Mouse (Mus musculus) hematopoietic stem cell, adult 5-6 weeks (primary cell): Measurements from ENCODE around the gene Echs1. TPM values are rescaled to one million over a fixed set of nuclear protein-coding genes. Genes with fewer than 3 reads are reported as not detected.

Experiments
- ATAC-seq, 2 experiments: fragments of 125-278 bp in 1 of 2; replicated peaks in 1 of 2; 2 replicates each; pipeline ENCODE4 v1.8.0; 2016 to 2017; ENCODE audit warnings: inconsistent platforms in 2 of 2, mild to moderate bottlenecking in 2 of 2, moderate number of reproducible peaks in 2 of 2, low read depth in 1 of 2, moderate TSS enrichment in 1 of 2; ENCODE audit not compliant: low FRiP score in 2 of 2, poor library complexity in 2 of 2, severe bottlenecking in 2 of 2, insufficient read depth in 1 of 2, low TSS enrichment in 1 of 2
- total RNA-seq: library from RNA; stranded (forward); fragments of 172-1452, 232-1000 nt; gene quantifications from 2 replicates; pipeline ENCODE4 v1.2.3, GENCODE M21; 2017

Gene Echs1
- total RNA-seq = 65.3 and 85.7 TPM in 2 replicates

DNA sequence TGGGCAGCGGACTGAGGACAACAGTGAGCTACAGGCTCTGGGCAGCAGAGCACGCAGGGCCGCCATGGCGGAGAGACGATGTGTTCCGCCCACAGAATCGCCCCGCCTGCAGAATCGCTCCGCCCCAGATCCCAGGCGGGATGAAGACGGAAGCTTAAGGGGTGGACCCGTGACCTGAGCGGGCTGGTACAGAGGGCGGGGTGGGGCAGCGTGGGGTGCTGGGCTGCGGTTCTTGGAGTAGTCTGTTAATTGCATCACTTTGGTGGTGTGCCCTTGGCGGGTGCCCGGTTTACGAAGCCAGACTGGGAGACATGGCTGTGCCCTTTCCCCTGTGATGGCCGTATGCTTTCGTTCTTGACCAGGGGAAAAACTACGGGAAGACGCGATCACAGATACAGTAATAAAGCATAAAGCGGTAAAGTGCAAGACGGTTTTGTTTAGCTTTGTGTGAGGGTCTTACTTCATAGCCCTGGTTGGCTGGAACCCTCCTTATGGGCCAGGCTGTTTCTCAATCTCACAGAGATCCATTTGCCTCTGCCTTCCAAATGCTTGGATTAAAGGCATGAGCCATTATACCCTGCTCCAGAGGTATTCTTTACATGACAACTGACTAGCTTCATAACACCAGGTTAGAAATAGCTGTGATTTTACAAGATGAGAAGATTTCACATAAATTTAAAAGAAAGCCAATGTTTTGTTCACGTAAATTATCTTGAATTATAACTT is at the start of gene Echs1:
Gene Echs1 (minus strand): TSS at position 148 of the 726 bp plus-strand sequence.
- ATAC-seq = peak; percentile 99 to 100

GRCm38 (mm10) chr7:140164664-140165063 is 48.4 kb upstream of the Echs1 start, which contains the start of gene Olfr522:
Olfr522 (minus strand) TSS chr7:140164764.
- ATAC-seq = no peak

DNA sequence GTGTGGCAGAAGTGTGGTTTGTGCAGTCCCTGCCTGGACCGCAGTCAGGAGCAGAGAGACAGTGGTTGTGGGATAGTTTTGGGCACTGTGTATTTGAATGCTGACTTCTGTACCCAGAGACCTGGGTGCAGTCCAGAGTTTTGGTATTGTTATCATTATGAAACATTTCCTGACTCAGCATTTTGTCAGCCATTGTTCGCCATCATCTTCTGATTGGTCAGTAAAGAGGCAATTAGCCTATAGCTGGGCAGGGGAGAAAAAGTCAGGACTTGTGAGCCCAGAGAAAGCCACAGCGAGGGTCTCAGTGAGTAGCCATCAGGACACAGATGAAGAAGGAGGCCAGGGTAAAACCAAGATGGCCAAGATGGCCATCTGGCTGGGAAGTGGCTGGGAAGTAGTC is 44.1 kb upstream of the Echs1 start:
- no peak for ATAC-seq

- ATAC-seq = no peak
These were observed 38.1 kb upstream of the Echs1 start, which contains the start of gene Sprn for GRCm38 (mm10) chr7:140154218-140154927. Sprn (minus strand) TSS chr7:140154877.

DNA sequence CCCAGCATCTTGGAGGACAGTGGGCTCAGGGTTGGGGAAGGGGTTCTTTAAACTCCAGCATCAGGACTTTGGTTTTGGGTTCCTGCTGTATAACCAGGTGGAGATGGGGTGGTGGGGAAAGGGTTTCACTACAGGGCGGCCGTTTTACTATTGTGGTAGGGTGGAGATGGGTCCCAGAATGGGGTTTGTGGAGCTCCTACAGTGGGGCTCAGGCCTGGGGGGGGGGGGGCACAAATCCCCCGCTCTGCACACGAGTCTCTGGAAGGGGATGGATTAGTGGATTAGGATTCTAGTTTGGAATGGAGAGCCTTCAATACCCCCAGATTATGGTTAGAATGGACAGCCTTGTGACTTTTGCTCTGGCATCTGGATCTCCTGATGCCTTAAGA is 37.5 kb upstream of the Echs1 start:
- ATAC-seq = no peak

DNA sequence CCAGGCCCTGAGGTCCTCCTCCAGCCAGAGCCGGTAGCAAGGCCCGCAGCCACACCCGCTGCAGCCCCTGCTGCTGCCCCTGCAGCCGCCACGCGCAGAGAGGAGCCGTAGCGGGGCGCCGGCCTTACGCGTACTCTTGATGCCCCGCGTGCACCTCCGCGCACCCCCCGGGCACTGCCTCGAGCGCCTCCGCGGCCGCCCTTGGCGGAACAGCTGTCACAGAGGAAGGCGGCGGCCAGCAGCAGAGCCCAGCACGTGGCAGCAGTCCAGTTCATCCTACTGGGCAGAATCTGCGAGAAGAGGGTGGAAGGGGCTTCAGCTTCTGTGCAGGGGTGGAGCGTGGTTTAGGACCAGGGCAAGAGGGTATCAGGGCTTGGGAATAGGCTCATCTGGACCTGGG is 37.1 kb upstream of the Echs1 start:
- ATAC-seq = peak; percentile 29 to 40; a peak in 2 of 4 replicates

DNA sequence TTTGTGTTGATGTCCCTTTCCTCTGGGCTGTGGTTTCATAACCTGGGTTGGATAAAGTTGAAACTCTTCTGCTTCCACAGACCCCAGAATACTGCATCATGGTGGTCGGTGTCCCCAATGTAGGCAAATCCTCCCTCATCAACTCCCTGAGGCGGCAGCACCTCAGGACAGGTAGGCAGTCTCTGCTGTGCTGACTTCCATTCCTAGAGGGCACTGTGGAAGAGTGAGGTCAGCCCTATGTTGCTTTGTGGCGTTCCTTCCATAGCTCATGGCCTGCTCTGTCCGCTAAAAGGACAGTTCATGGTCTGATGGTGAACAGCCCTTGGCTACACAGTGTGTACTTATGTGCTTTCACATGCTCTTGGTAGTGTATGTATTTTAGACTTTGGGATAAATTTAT is 28.3 kb upstream of the Echs1 start:
- ATAC-seq = no peak

GRCm38 (mm10) chr7:140141350-140141749 is 25.1 kb upstream of the Echs1 start:
- ATAC-seq = peak; percentile 63 to 65

- ATAC-seq = no peak
These were observed 21.7 kb upstream of the Echs1 start for GRCm38 (mm10) chr7:140138021-140138310.

- ATAC-seq = peak; percentile 69 to 80
These were observed 21.1 kb upstream of the Echs1 start, which contains the start of gene Mtg1 for GRCm38 (mm10) chr7:140137135-140138020. Mtg1 (plus strand) TSS chr7:140137564.

DNA sequence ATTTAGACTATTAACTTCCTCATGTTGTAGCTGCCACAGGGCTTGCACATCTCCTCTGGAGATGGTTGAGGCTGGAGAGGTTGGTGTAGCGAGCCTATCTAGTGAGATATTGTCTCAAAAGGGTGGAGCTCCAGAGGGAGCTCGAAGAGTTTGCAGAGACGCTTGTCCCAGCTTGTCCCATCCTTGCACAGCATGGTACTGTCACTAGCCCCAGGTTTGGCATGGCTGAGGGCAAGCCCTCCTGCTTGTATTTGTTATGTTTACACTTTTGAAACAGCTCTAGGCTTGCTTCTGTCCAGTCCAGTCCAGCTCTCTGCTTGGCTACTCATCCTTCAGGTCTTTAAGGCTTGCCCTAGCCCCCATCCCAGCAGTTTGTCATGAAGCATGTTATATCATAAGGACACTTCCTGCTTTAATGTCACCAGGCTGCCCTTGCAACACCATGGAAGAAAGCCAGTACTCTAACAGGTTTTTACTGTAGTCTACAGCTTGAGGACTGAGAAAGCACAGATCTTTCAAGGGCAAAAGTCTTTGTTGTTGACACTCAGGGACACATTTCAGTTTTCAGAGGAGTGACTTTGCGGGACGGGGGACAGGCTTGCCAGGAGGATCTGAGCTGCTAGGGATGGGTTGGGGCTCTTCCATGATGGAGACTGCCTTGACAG is 19.0 kb upstream of the Echs1 start:
- no peak for ATAC-seq

DNA sequence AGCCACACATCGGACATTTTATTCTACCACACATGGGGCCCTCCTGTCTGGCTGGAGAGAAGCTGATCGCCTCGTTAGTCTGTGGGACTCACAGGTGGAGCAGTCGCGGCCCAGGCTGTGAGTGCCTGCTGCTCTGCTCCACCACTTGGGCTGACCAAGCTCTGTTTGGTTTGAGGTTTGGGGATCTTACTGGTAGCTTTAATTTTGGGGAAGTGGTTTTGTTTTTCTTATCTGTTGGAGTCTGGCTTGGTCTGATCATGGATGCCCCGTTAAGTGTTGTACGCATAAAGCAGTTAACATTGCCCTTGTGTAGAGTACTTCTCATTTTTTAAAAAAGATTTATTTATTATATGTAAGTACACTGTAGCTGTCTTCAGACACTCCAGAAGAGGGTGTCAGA is 17.8 kb upstream of the Echs1 start:
- peak; percentile 67 to 74 for ATAC-seq

DNA sequence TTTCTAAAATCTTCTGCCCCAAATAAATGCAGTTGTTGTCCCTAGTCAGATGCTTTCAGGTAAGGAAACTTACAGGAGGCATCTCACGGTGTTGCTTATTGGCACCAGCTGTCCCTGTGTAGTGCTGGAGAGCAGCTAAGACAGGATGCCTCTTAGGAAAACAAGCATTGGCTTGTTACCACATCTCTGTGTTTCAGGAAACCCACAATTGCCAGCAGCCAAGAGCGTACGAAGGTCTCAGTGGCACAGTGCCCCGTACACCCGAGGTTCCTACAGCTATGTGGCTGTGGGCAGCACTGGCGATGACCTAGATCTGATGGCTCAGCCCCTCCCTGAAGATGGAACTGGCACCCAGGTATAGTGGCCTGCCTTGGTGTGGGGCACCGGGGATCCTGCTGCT is 15.9 kb upstream of the Echs1 start:
- peak; percentile 71 to 72 for ATAC-seq

- ATAC-seq = no peak
These were observed 11.6 kb upstream of the Echs1 start for GRCm38 (mm10) chr7:140127911-140128310.

DNA sequence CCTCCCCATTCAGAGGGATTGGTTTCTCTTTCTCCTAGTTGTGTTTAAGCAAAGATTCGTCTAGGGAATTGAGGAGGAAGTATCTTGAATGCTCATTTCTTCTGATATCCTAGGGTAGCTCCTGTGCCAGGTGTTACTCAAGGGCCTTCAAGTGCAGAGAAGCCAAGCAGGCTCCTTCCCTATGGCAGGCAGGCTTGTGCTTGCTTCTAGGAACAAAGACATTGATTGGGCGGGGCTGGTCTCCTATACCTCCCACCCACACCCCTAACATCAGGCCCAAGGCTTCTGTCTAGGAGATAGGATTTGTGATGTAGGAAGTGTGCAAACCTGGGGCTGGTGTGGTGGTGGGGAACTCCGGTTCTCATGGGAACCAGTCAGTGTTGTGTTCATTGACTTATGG is 10.7 kb upstream of the Echs1 start:
- ATAC-seq = no peak

DNA sequence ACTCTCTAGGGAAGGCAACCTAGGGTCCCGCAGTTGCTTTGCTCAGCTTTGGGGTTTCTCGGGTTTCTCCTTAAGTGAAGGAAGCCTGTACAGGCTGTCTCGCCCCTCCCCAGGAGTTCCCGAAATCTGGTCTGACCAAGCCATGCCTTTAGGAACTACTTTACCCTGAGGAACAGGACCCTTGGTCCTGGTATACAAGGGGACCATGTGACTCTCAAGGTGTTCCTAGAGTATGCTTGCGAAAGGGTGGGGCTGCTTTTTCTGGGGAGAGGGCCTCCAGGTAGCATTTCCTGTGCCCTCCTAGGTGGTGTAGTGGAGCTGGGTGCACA is 9.7 kb upstream of the Echs1 start:
- no peak for ATAC-seq

DNA sequence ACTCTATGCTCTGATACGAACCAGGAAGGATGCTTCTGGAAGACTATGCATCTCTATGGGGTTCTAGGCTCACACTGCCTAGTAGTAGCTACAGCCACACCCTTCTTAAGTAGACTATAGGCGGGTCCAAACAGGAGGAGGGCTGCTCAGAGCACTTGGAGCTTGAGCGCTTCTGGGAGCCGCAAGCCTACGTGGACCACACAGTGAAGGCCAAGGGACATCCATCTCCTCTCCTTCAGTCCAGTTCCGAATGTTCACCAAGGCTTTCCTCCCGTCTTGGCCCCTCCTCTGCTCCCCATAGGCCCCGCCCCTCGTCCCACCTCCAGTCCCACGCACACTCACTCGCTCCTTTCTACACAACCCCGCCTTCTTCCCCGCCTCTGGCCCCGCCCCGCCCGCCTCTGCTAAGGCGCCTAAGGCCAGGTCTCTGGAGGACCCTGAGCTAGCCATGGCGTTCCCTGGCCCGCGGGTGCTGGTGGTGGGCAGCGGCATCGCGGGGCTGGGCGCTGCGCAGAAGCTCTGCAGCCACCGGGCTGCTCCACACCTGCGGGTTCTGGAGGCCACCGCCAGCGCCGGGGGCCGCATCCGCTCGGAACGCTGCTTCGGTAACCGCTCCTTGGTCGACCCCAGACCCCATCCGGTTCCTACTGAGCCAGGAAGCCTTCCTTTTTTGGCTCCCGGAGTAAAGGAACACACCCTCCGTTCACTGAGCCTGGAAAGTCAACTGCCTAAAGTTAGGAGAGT is 9.2 kb upstream of the Echs1 start:
- ATAC-seq = peak; percentile 95 to 96
